Mouse (Mus musculus) G1E (cell line): ENCODE results near the gene Donson.

Experiments
- CTCF ChIP-seq: IDR thresholded peaks from 2 replicates; pipeline ENCODE4 v1.5.1; 2012; ENCODE audit warnings: low read depth, low read length, inconsistent platforms, mixed read lengths
- GATA1 ChIP-seq: IDR thresholded peaks from 2 replicates; pipeline ENCODE4 v1.6.1; 2012; ENCODE audit warnings: borderline replicate concordance, low read length, inconsistent platforms, mixed read lengths
- GATA2 ChIP-seq: IDR thresholded peaks from 2 replicates; pipeline ENCODE4 v1.6.1; 2012; ENCODE audit warnings: low read depth, low read length, inconsistent platforms, borderline replicate concordance
- TAL1 ChIP-seq: conservative IDR thresholded peaks from 2 replicates; pipeline ENCODE4 v1.6.1; 2012; ENCODE audit warnings: low read depth, low read length, inconsistent platforms, mixed read lengths

- TF ChIP-seq CTCF: no peak
- TF ChIP-seq TAL1: no peak
- no peak for TF ChIP-seq GATA1
- no peak for TF ChIP-seq GATA2
Observed at GRCm38 (mm10) chr16:91678147-91678911, 10.2 kb downstream of the Donson start.
